Mouse (Mus musculus) heart, postnatal 0 days (tissue): ENCODE measurements around the gene Prb1. TPM values are rescaled to one million over a fixed set of nuclear protein-coding genes. Genes with fewer than 3 reads are reported as not detected.
"Not testable (repeated sequence)": the region's sequence is repeated elsewhere in the genome, so short reads cannot be mapped to it uniquely, and the experiment has no call there.

Experiments used
- ATAC-seq: fragments of 200-750 bp; cut with Nextera tagmentation; 2 replicates; pipeline ENCODE4 v1.8.0; 2017; ENCODE audit warnings: low read depth, moderate number of reproducible peaks, moderate library complexity; ENCODE audit not compliant: insufficient read depth
- DNase-seq: peaks from one replicate; pipeline ENCODE4 v3.0.0-alpha.2; 2016; ENCODE audit warnings: low spot score
- H3K27ac ChIP-seq: fragments of 300-500 bp; sonication (generic); 2 replicates; pipeline ENCODE4 v1.5.1; 2014; ENCODE audit warnings: low read depth, mild to moderate bottlenecking
- H3K27me3 ChIP-seq: fragments of 300-500 bp; sonication (generic); 2 replicates; pipeline ENCODE4 v1.6.1; 2014; ENCODE audit warnings: low read length, mixed read lengths; ENCODE audit not compliant: control insufficient read depth, insufficient read depth
- H3K36me3 ChIP-seq: fragments of 300-500 bp; sonication (generic); replicated peaks from 2 replicates; pipeline ENCODE4 v1.6.1; 2014; ENCODE audit warnings: low read length, mixed read lengths; ENCODE audit not compliant: control insufficient read depth, insufficient read depth
- H3K4me1 ChIP-seq: fragments of 300-500 bp; sonication (generic); 2 replicates; pipeline ENCODE4 v1.6.1; 2014; ENCODE audit warnings: antibody characterized with exemption; ENCODE audit not compliant: control insufficient read depth, insufficient read depth
- H3K4me2 ChIP-seq: fragments of 300-500 bp; sonication (generic); 2 replicates; pipeline ENCODE4 v1.6.1; 2014; ENCODE audit warnings: low read depth, mild to moderate bottlenecking, low read length, moderate library complexity
- H3K4me3 ChIP-seq: fragments of 300-500 bp; sonication (generic); 2 replicates; pipeline ENCODE4 v1.5.1; 2014; ENCODE audit warnings: low read depth, low read length
- H3K9ac ChIP-seq: fragments of 300-500 bp; sonication (generic); replicated peaks from 2 replicates; pipeline ENCODE4 v1.6.1; 2014; ENCODE audit warnings: low read depth, low read length, mixed read lengths
- H3K9me3 ChIP-seq: fragments of 300-500 bp; sonication (generic); replicated peaks from 2 replicates; pipeline ENCODE4 v1.6.1; 2016; ENCODE audit warnings: low read length; ENCODE audit not compliant: control insufficient read depth
- polyA plus RNA-seq: library from polyadenylated mRNA; unstranded; fragments of >200 nt; fragmentation: Nextera tagmentation; extraction: Ambion mirVana; gene quantifications from 2 replicates; pipeline ENCODE4 v1.2.1, GENCODE M21; 2015
- total RNA-seq: library from RNA; depleted of rRNA; stranded (reverse); fragments of >200 nt; gene quantifications from 2 replicates; pipeline ENCODE4 v1.2.3, GENCODE M21; 2014; ENCODE audit warnings: low replicate concordance; rRNA removed

The Prb1 gene
- not detected in 2 replicates for total RNA-seq
- not detected in 2 replicates for polyA plus RNA-seq

DNA sequence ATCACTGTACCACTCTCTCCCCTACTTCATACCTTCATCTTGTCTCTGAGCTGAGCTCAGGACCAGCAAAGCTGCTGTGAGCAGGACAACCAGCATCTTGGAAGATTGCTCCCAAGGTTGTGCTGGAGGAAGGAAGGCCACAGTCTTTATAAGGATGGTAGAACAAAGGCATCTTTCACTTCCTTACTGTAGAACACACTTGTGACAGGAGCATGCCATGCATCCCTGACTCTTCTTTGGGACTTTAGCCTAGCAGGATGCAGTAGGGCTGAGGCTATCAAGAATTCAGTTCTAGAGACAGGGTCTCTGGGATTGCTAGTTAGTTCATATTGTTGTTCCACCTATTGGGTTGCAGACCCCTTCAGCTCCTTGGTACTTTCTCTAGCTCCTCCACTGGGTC is at the start of gene Prb1:
TSS of gene Prb1 (minus strand) at position 101 of the 400 bp plus-strand sequence.
- not testable (repeated sequence) for H3K27me3 ChIP-seq, H3K9ac ChIP-seq, H3K4me3 ChIP-seq, DNase-seq, H3K4me1 ChIP-seq, H3K9me3 ChIP-seq, H3K36me3 ChIP-seq, H3K4me2 ChIP-seq, ATAC-seq, H3K27ac ChIP-seq

Other genes with a start within 250 kb of the Prb1 start
- gene Prpmp5, start 104.2 kb upstream of the Prb1 start, total RNA-seq: not detected in 2 replicates
- gene Prpmp5, start 104.2 kb upstream of the Prb1 start, polyA plus RNA-seq: not detected in 2 replicates
- not detected in 2 replicates for gene Gm8882, start 153.6 kb upstream of the Prb1 start, total RNA-seq
- not detected in 2 replicates for gene Gm8882, start 153.6 kb upstream of the Prb1 start, polyA plus RNA-seq